Comparison of ENCODE assay signal across 8 mouse cellular contexts in genomic region chr5:111208660-111208969, GRCm38 (mm10).
DNase-seq lines count a peak whose midpoint lies in the region; ATAC-seq and TF ChIP-seq lines count a peak whose summit lies in the region.

No protein-coding gene starts in this region.

- no peak overlapping the region for H3K4me3 ChIP-seq in intestine, embryonic 15.5 days (replicated peaks)
- no peak overlapping the region for H3K4me3 ChIP-seq in liver, adult 2 months (ENCODE audit: insufficient read depth, low read depth, low read length)
- no peak overlapping the region for H3K4me3 ChIP-seq in neural tube, embryonic 13.5 days

- no peak for TF ChIP-seq POLR2A in liver, adult 2 months (IDR thresholded peaks at IDR 0.05; ENCODE audit: extremely low read depth, insufficient read depth, low read length)

- peak; percentile 68 for DNase-seq in 3T3-L1 (ENCODE audit: low read depth, low spot score)
- peak; percentile 73 for DNase-seq in ES-CJ7 (ENCODE audit: low read depth, low spot score)
- DNase-seq in cerebellum, postnatal 14 days = peak; percentile 82 to 85
- DNase-seq in gastrocnemius, postnatal 36 days = peak; percentile 38 to 46
- DNase-seq in liver, adult 2 months (ENCODE audit: extremely low read depth, low read depth, low spot score) = peak; percentile 10
- no peak for DNase-seq in c-Kit-positive CD71-positive TER-119-positive erythroid progenitor cells, embryonic 14.5 days (ENCODE audit: low spot score)

- 42% methylated on average over 5 of the region's 5 CpGs for WGBS in intestine, embryonic 15.5 days
- 30% methylated on average over 5 of the region's 5 CpGs for WGBS in liver, adult 2 months
- WGBS in neural tube, embryonic 13.5 days = 42% methylated on average over 5 of the region's 5 CpGs

- intact Hi-C loops in gastrocnemius, postnatal 36 days (cut with DNase I) = loop anchor here (2.0 to 5.0 kb wide), 2 partner anchors 48 to 231 kb away; no protein-coding TSS in a partner anchor

- peak overlapping the region; percentile 20; the same call in 1 of the 2 replicates for H3K4me2 ChIP-seq in intestine, embryonic 15.5 days (replicated peaks)
- H3K4me2 ChIP-seq in neural tube, embryonic 13.5 days = peak overlapping the region; percentile 26; the same call in 1 of the 2 replicates

- H3K9me3 ChIP-seq in intestine, embryonic 15.5 days = no peaks in the 10 kb centered on the region
- no peaks in the 10 kb centered on the region for H3K9me3 ChIP-seq in neural tube, embryonic 13.5 days

- H3K27ac ChIP-seq in intestine, embryonic 15.5 days = no peak overlapping the region
- no peak overlapping the region for H3K27ac ChIP-seq in liver, adult 2 months (replicated peaks; ENCODE audit: insufficient read depth, low read depth, low read length)
- H3K27ac ChIP-seq in neural tube, embryonic 13.5 days (replicated peaks) = peak overlapping the region; percentile 76; the same call in 1 of the 2 replicates

- H3K27me3 ChIP-seq in intestine, embryonic 15.5 days (replicated peaks) = no peaks in the 10 kb centered on the region
- H3K27me3 ChIP-seq in liver, adult 2 months (ENCODE audit: control insufficient read depth, insufficient read depth, low read length) = no peaks in the 10 kb centered on the region
- H3K27me3 ChIP-seq in neural tube, embryonic 13.5 days = no peaks in the 10 kb centered on the region

- H3K36me3 ChIP-seq in intestine, embryonic 15.5 days = no peaks in the 10 kb centered on the region
- H3K36me3 ChIP-seq in liver, adult 2 months (ENCODE audit: control insufficient read depth, insufficient read depth, low read length) = no peaks in the 10 kb centered on the region
- no peaks in the 10 kb centered on the region for H3K36me3 ChIP-seq in neural tube, embryonic 13.5 days

- TF ChIP-seq CTCF in liver, adult 2 months (IDR thresholded peaks at IDR 0.05; ENCODE audit: low read depth, low read length) = peak; percentile 82

- no peaks in the 10 kb centered on the region for H3K79me2 ChIP-seq in liver, adult 2 months (ENCODE audit: control insufficient read depth, insufficient read depth, low read length)

- H3K4me1 ChIP-seq in intestine, embryonic 15.5 days (replicated peaks) = peaks cover 31% of the 10 kb centered on the region
- no peaks in the 10 kb centered on the region for H3K4me1 ChIP-seq in liver, adult 2 months (ENCODE audit: control insufficient read depth, insufficient read depth, low read length)
- H3K4me1 ChIP-seq in neural tube, embryonic 13.5 days (replicated peaks) = peaks cover 51% of the 10 kb centered on the region

- no peak overlapping the region for H3K9ac ChIP-seq in intestine, embryonic 15.5 days
- no peak overlapping the region for H3K9ac ChIP-seq in liver, adult 2 months (ENCODE audit: low read depth, low read length)
- H3K9ac ChIP-seq in neural tube, embryonic 13.5 days = peak overlapping the region; percentile 41; the same call in 1 of the 2 replicates

- peak; percentile 70 for ATAC-seq in intestine, embryonic 15.5 days
- ATAC-seq in neural tube, embryonic 13.5 days (ENCODE audit: low read depth) = peak; percentile 76
